Mouse (Mus musculus): ENCODE measurements around the gene 4930480E11Rik. TPM values are rescaled to one million over a fixed set of nuclear protein-coding genes. Genes with fewer than 3 reads are reported as not detected.
"Not testable (repeated sequence)": the region's sequence is repeated elsewhere in the genome, so short reads cannot be mapped to it uniquely, and the experiment has no call there.

4930480E11Rik gene
- not detected in 2 replicates for polyA plus RNA-seq (2016; fragmentation: Nextera tagmentation; extraction: Ambion mirVana)

DNA sequence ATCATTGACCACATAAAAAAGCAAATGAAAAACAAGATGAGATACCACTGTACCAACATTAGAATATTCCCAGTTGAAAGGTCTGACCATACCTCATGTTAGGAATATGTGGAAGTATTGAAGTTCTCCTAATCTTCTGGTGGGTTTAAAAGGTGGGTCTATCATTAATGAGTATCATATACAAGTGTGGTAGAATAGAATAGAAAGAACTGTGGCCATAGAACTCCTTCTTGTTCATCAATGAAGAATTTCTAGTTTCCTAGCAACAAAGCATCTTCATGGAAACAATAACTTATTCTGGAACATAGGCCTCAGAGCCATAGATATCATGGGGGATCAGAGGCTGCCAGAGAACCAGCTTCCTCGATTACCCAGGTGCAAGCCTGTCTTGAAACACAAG, at the start of gene 4930480E11Rik:
TSS of gene 4930480E11Rik (plus strand) at position 301 of the 400 bp plus-strand sequence.
- H3K4me3 ChIP-seq, result no peak within 1 kb of the TSS
- H3K4me2 ChIP-seq (replicated peaks), result no peak within 1 kb of the TSS
- 67% methylated on average over 1 of the region's 1 CpGs for WGBS
- no peak within 1 kb of the TSS for H3K9ac ChIP-seq
- H3K27me3 ChIP-seq, result no peaks in the 10 kb centered on the region
- H3K4me1 ChIP-seq, result no peaks in the 10 kb centered on the region
- no peaks in the 10 kb centered on the region for H3K36me3 ChIP-seq
- H3K27ac ChIP-seq, result no peak within 1 kb of the TSS
- no peaks in the 10 kb centered on the region for H3K9me3 ChIP-seq
- no peak for ATAC-seq (ENCODE audit: insufficient number of reproducible peaks, insufficient read depth, low FRiP score, low TSS enrichment)

DNA sequence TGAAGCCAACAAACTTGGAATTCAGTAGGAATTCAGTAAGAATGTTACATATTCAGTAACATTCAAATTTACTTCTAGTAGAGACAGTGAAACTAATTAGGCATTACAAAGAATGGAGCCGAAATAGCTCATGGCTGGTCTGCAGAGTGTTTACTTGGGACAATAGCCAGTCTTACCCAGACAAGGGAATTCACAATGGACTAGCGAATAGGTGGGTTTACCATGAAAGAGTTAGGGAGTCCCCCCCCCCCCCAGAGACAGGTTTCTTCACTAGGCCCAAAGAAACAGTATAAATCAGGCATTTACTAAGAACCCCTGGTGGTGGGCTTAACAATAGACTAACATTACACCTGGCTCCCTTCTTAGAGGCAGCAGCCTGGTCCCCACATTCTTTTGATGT, 33.9 kb downstream of the 4930480E11Rik start:
- H3K27me3 ChIP-seq; H3K4me3 ChIP-seq; H3K36me3 ChIP-seq; H3K4me1 ChIP-seq; ATAC-seq (ENCODE audit: insufficient number of reproducible peaks, insufficient read depth, low FRiP score, low TSS enrichment); H3K9ac ChIP-seq; H3K9me3 ChIP-seq; H3K4me2 ChIP-seq (replicated peaks); H3K27ac ChIP-seq: not testable (repeated sequence)
- 87% methylated on average over 2 of the region's 2 CpGs for WGBS

Other genes with a start within 250 kb of the 4930480E11Rik start
- not detected in 2 replicates for gene Gm5938, start 244.2 kb upstream of the 4930480E11Rik start, polyA plus RNA-seq (2016; fragmentation: Nextera tagmentation; extraction: Ambion mirVana)
- gene Obp1b, start 182.9 kb upstream of the 4930480E11Rik start, polyA plus RNA-seq (2016; fragmentation: Nextera tagmentation; extraction: Ambion mirVana), result not detected in 2 replicates
- gene Gm14743, start 123.7 kb upstream of the 4930480E11Rik start, polyA plus RNA-seq (2016; fragmentation: Nextera tagmentation; extraction: Ambion mirVana), result not detected in 2 replicates
- 13.6 and 13.8 TPM in 2 replicates for gene Prrg1, start 214.3 kb downstream of the 4930480E11Rik start, polyA plus RNA-seq (2016; fragmentation: Nextera tagmentation; extraction: Ambion mirVana)